Mouse (Mus musculus): ENCODE data around the gene Psma6.

DNA sequence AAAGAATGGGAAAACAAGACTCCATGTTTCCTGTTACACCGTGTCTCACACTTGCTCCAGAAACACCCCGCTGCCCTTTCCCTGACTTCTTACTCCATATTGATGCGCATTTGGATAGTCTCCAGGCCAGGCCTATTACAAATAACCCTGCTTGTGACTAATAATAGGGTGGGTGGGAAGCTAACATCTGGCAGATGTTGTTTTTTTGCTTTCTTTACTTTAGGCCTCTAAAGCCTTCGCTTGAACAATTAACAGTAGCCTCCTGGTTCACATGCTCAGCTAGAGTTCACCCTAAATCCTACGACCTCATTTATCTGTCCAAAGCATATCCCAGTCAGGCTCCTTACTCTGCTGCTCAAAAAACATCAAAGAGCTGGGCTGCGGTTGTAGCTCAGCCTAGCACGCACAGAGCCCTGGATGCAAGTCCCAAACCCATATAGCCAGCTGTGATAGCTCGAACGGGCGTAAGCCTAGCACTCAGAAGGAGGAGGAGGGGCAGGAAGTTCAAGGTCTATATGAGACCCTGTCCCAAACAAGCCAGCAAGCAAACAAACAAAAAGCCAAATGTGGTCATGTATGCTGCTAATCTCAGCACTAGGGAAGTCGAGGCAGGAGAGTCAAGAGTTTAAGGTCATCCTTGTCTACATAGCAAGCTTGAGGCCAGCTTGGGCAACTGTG, 3.9 kb downstream of the Psma6 start:
- no peak for TF ChIP-seq POLR2A (IDR thresholded peaks at IDR 0.05; ENCODE audit: low read depth, low read length)
- TF ChIP-seq CTCF (IDR thresholded peaks at IDR 0.05; ENCODE audit: extremely low read depth, insufficient read depth, insufficient read length, insufficient replicate concordance), result no peak

Data from spleen, adult 2 months (tissue).